Mouse (Mus musculus): ENCODE measurements around the gene Usp1.
"Not testable (repeated sequence)": the region's sequence is repeated elsewhere in the genome, so short reads cannot be mapped to it uniquely, and the experiment has no call there.

Usp1 gene

DNA sequence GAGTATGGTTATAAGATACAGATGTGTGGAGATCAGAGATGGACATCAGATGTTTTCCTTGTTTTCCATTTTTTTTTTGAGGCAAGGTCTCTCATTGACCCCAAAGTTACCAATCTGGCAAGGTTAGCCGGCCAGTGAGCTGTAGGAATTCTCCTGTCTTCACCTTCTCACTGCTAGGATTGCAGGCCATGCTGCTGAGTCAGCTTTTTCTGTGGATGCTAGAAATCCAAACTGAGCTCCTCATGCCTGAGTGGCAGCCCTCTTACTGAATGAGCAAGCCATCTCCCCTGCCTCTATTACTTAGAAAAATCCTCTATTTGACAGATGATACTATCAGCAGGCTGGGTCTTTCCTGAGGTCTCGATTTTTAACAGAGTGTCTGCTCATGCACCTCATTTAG lies 55.1 kb downstream of the Usp1 start:
- in situ Hi-C loops (cut with MboI): no loop called here

DNA sequence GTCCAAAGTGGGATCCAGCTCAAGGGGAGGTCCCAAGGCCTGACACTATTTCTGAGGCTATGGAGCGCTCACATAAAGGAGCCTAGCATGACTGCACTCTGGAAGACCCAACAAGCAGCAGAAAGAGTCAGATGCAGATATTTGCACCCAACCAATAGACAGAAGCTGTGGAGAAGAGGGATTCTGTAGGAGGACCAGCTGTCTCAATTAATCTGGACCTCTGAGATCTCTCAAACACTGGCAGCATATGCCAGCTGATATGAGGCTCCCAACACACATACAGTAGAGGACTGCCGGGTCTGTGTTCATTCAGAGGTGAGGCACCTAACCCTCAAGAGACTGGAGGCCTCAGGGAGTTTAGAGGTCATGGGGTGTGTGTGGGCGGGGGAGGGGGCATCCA lies 56.4 kb downstream of the Usp1 start:
- in situ Hi-C loops (cut with MboI): not testable (repeated sequence)

DNA sequence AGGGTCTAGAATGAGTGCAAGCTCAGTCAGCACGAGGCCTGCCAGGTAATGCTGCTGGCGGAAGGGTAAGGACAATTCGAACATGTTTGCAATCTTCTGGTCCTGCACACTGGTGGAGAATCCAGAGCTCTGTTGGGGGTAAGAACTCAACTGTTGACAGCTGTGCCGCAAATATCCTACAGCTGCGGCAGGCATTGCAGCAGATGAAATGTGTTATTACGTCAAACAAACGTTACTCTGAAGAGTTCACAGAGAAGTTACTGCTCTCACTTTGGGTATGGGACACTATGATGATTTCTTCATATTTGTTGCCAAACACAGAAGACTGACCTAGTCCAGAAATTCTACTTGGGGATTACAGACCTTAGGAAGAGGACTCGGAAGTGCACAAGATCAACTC lies 61.1 kb downstream of the Usp1 start:
- in situ Hi-C loops (cut with MboI): no loop called here
